ENCODE assay signal across 21 mouse cellular contexts in genomic region chr1:106403011-106403501, GRCm38 (mm10).
DNase-seq lines count a peak whose midpoint lies in the region; ATAC-seq and TF ChIP-seq lines count a peak whose summit lies in the region.
"Had no signal": no experiment of that assay in that cellular context is flagged by ENCODE, and none has a peak within 500 bp of the region (broad histone marks: within the 10 kb centered on the region; RNA-seq: fewer than 3 reads in every experiment).

No protein-coding gene starts in this region.

- no peak overlapping the region for H3K27ac ChIP-seq in forebrain, embryonic 11.5 days (ENCODE audit: low read depth, low read length)
- no peak overlapping the region for H3K27ac ChIP-seq in forebrain, embryonic 10.5 days
- no peak overlapping the region for H3K27ac ChIP-seq in neural tube, embryonic 15.5 days (replicated peaks)
- no peak overlapping the region for H3K27ac ChIP-seq in hindbrain, embryonic 14.5 days
- H3K27ac ChIP-seq in left cerebral cortex, adult 2 months: no peak overlapping the region
- H3K27ac ChIP-seq in thymus, adult 2 months (ENCODE audit: control insufficient read depth, insufficient read depth, low read length): no peak overlapping the region
- H3K27ac ChIP-seq: limb, embryonic 15.5 days; neural tube, embryonic 12.5 days had no signal

- TF ChIP-seq POLR2A in thymus, adult 2 months (IDR thresholded peaks at IDR 0.05; ENCODE audit: control insufficient read depth, extremely low read depth, insufficient read depth, low read length, poor library complexity): no peak

- H3K4me2 ChIP-seq in forebrain, embryonic 11.5 days (ENCODE audit: low read depth, low read length, severe bottlenecking): no peak overlapping the region
- no peak overlapping the region for H3K4me2 ChIP-seq in neural tube, embryonic 15.5 days
- H3K4me2 ChIP-seq in hindbrain, embryonic 14.5 days (replicated peaks): no peak overlapping the region
- H3K4me2 ChIP-seq: limb, embryonic 15.5 days; neural tube, embryonic 12.5 days had no signal

- H3K36me3 ChIP-seq in forebrain, embryonic 11.5 days (ENCODE audit: control insufficient read depth, insufficient read depth, low read length): no peaks in the 10 kb centered on the region
- no peaks in the 10 kb centered on the region for H3K36me3 ChIP-seq in forebrain, embryonic 10.5 days (replicated peaks)
- H3K36me3 ChIP-seq in neural tube, embryonic 15.5 days: no peaks in the 10 kb centered on the region
- H3K36me3 ChIP-seq in hindbrain, embryonic 14.5 days (replicated peaks; ENCODE audit: control insufficient read depth, insufficient read depth): no peaks in the 10 kb centered on the region
- H3K36me3 ChIP-seq in thymus, adult 2 months (ENCODE audit: control insufficient read depth, insufficient read depth, low read length): no peaks in the 10 kb centered on the region
- H3K36me3 ChIP-seq: G1E; limb, embryonic 15.5 days; neural tube, embryonic 12.5 days had no signal

- 46% methylated on average over 6 of the region's 6 CpGs for WGBS in forebrain, embryonic 11.5 days
- 65% methylated on average over 6 of the region's 6 CpGs for WGBS in forebrain, embryonic 10.5 days
- 33% methylated on average over 6 of the region's 6 CpGs for WGBS in neural tube, embryonic 15.5 days
- WGBS in hindbrain, embryonic 14.5 days: 28% methylated on average over 6 of the region's 6 CpGs
- WGBS in thymus, adult 2 months: 96% methylated on average over 6 of the region's 6 CpGs

- TF ChIP-seq CTCF in left cerebral cortex, adult 2 months (IDR thresholded peaks at IDR 0.05): no peak
- no peak for TF ChIP-seq CTCF in thymus, adult 2 months (IDR thresholded peaks at IDR 0.05; ENCODE audit: borderline replicate concordance, control insufficient read depth, extremely low read depth, insufficient read depth, low read length, poor library complexity)

- intact Hi-C loops in left cerebral cortex, adult 2 months (cut with DNase I): no loop called here

- no peaks in the 10 kb centered on the region for H3K4me1 ChIP-seq in forebrain, embryonic 11.5 days (replicated peaks; ENCODE audit: control insufficient read depth, insufficient read depth, low read length)
- H3K4me1 ChIP-seq in forebrain, embryonic 10.5 days: peaks cover 6% of the 10 kb centered on the region
- no peaks in the 10 kb centered on the region for H3K4me1 ChIP-seq in neural tube, embryonic 15.5 days
- H3K4me1 ChIP-seq in hindbrain, embryonic 14.5 days (replicated peaks; ENCODE audit: control insufficient read depth, insufficient read depth, low read length): no peaks in the 10 kb centered on the region
- no peaks in the 10 kb centered on the region; the same call in 1 of the 2 replicates for H3K4me1 ChIP-seq in thymus, adult 2 months (replicated peaks; ENCODE audit: control insufficient read depth, insufficient read depth, low read length)
- H3K4me1 ChIP-seq: neural tube, embryonic 12.5 days had no signal

- H3K9me3 ChIP-seq in forebrain, embryonic 11.5 days (ENCODE audit: control insufficient read depth, low read length): no peaks in the 10 kb centered on the region
- no peaks in the 10 kb centered on the region for H3K9me3 ChIP-seq in forebrain, embryonic 10.5 days
- H3K9me3 ChIP-seq in neural tube, embryonic 15.5 days (replicated peaks): no peaks in the 10 kb centered on the region
- no peaks in the 10 kb centered on the region for H3K9me3 ChIP-seq in hindbrain, embryonic 14.5 days (ENCODE audit: control insufficient read depth, low read length)
- H3K9me3 ChIP-seq: G1E; limb, embryonic 15.5 days; neural tube, embryonic 12.5 days had no signal

- H3K27me3 ChIP-seq in forebrain, embryonic 11.5 days (ENCODE audit: control insufficient read depth, insufficient read depth, low read length): no peaks in the 10 kb centered on the region
- H3K27me3 ChIP-seq in forebrain, embryonic 10.5 days (ENCODE audit: poor library complexity, severe bottlenecking): no peaks in the 10 kb centered on the region
- no peaks in the 10 kb centered on the region for H3K27me3 ChIP-seq in neural tube, embryonic 15.5 days (replicated peaks)
- no peaks in the 10 kb centered on the region for H3K27me3 ChIP-seq in hindbrain, embryonic 14.5 days (ENCODE audit: control insufficient read depth, insufficient read depth, low read length)
- no peaks in the 10 kb centered on the region for H3K27me3 ChIP-seq in thymus, adult 2 months (ENCODE audit: control insufficient read depth, insufficient read depth, low read length)
- H3K27me3 ChIP-seq: limb, embryonic 15.5 days; neural tube, embryonic 12.5 days had no signal

- no peak overlapping the region for H3K9ac ChIP-seq in forebrain, embryonic 11.5 days (ENCODE audit: low read length)
- H3K9ac ChIP-seq in neural tube, embryonic 15.5 days (replicated peaks): no peak overlapping the region
- no peak overlapping the region for H3K9ac ChIP-seq in hindbrain, embryonic 14.5 days
- H3K9ac ChIP-seq: limb, embryonic 15.5 days; neural tube, embryonic 12.5 days had no signal

- DNase-seq in forebrain, embryonic 11.5 days (ENCODE audit: low spot score): no peak
- DNase-seq in forebrain, embryonic 10.5 days (ENCODE audit: extremely low spot score, low spot score): no peak
- peak; percentile 12 for DNase-seq in neural tube, embryonic 10.5 days (ENCODE audit: extremely low spot score, low spot score)
- no peak for DNase-seq in hindbrain, embryonic 14.5 days (ENCODE audit: low spot score)
- DNase-seq in retina, postnatal 1 day: peak; percentile 89
- no peak for DNase-seq in left cerebral cortex, adult 2 months (ENCODE audit: extremely low spot score in 1 of 2, low spot score in 2 of 2)
- no peak for DNase-seq in thymus, adult 2 months
- DNase-seq: adrenal gland, postnatal 14 days; cerebellum, adult 11-12 months; cerebellum, postnatal 14 days; embryo, embryonic 11 days; gastrocnemius, postnatal 25 days; kidney, adult 11 months; kidney, postnatal 10 days; lung, postnatal 10 days; right cerebral cortex, postnatal 14 days; thymus, postnatal 14 days had no signal

- ATAC-seq in forebrain, embryonic 11.5 days (replicated peaks; ENCODE audit: low FRiP score): peak; percentile 60; the same call in 1 of the 2 replicates
- ATAC-seq in neural tube, embryonic 15.5 days (ENCODE audit: low FRiP score): no peak
- peak; percentile 34; the same call in 1 of the 2 replicates for ATAC-seq in hindbrain, embryonic 14.5 days (ENCODE audit: low FRiP score)

- H3K4me3 ChIP-seq in forebrain, embryonic 11.5 days (ENCODE audit: low read depth, low read length): no peak overlapping the region
- no peak overlapping the region for H3K4me3 ChIP-seq in forebrain, embryonic 10.5 days
- no peak overlapping the region for H3K4me3 ChIP-seq in neural tube, embryonic 15.5 days (replicated peaks)
- no peak overlapping the region for H3K4me3 ChIP-seq in hindbrain, embryonic 14.5 days (replicated peaks; ENCODE audit: low read length)
- no peak overlapping the region for H3K4me3 ChIP-seq in left cerebral cortex, adult 2 months
- H3K4me3 ChIP-seq in thymus, adult 2 months (ENCODE audit: control insufficient read depth, insufficient read depth, low read length): no peak overlapping the region
- H3K4me3 ChIP-seq: limb, embryonic 15.5 days; neural tube, embryonic 12.5 days had no signal

Comparison
In these comparisons a context has a peak if more than half of its experiments do, and no peak if none do; other contexts are left out.
1. DNase-seq: peak in neural tube, embryonic 10.5 days (single experiment) and retina, postnatal 1 day (single experiment); none in forebrain, embryonic 11.5 days (single experiment), forebrain, embryonic 10.5 days (single experiment), hindbrain, embryonic 14.5 days (single experiment), left cerebral cortex, adult 2 months (0 of 2) and thymus, adult 2 months (single experiment).